Mouse (Mus musculus): ENCODE measurements at regions not wholly inside any gene's neighbourhood (a gene's known extent, or its start where the extent isn't known, plus 50 kb on each side); places are given as distances from the start of the nearest gene placed in this dataset.

GRCm38 (mm10) chrX:42332906-42333305, 156.6 kb upstream of the Tex13c2 start:
- Histone ChIP-seq H3K9ac (no peak overlapping the region), H3K27ac (no peak overlapping the region), H3K4me3 (no peak overlapping the region), H3K36me3 (no peaks in the 10 kb centered on the region), H3K27me3 (no peaks in the 10 kb centered on the region), H3K9me3 (no peaks in the 10 kb centered on the region), H3K4me1 (no peaks in the 10 kb centered on the region), H3K4me2 (replicated peaks) (no peak overlapping the region)
- WGBS = 78% methylated on average over 7 of the region's 7 CpGs
- ATAC-seq (ENCODE audit: insufficient number of reproducible peaks, insufficient read depth, low FRiP score, low TSS enrichment) = no peak

GRCm38 (mm10) chrX:42333631-42334030, 155.9 kb upstream of the Tex13c2 start:
- H3K4me3 ChIP-seq = no peak overlapping the region
- H3K4me2 ChIP-seq (replicated peaks) = no peak overlapping the region
- no peaks in the 10 kb centered on the region for H3K36me3 ChIP-seq
- no peak overlapping the region for H3K9ac ChIP-seq
- ATAC-seq (ENCODE audit: insufficient number of reproducible peaks, insufficient read depth, low FRiP score, low TSS enrichment) = no peak
- no peaks in the 10 kb centered on the region for H3K27me3 ChIP-seq
- 67% methylated on average over 4 of the region's 4 CpGs for WGBS
- no peak overlapping the region for H3K27ac ChIP-seq
- no peaks in the 10 kb centered on the region for H3K4me1 ChIP-seq
- no peaks in the 10 kb centered on the region for H3K9me3 ChIP-seq

- Histone ChIP-seq H3K9ac (no peak overlapping the region), H3K9me3 (no peaks in the 10 kb centered on the region), H3K27me3 (no peaks in the 10 kb centered on the region), H3K27ac (no peak overlapping the region), H3K4me2 (replicated peaks) (no peak overlapping the region), H3K36me3 (no peaks in the 10 kb centered on the region), H3K4me1 (no peaks in the 10 kb centered on the region), H3K4me3 (no peak overlapping the region)
- WGBS = 90% methylated on average over 2 of the region's 2 CpGs
- no peak for ATAC-seq (ENCODE audit: insufficient number of reproducible peaks, insufficient read depth, low FRiP score, low TSS enrichment)
These were observed 154.7 kb upstream of the Tex13c2 start for GRCm38 (mm10) chrX:42334794-42335193.

- Histone ChIP-seq H3K27ac (no peak overlapping the region), H3K9ac (no peak overlapping the region), H3K27me3 (no peaks in the 10 kb centered on the region), H3K4me1 (no peaks in the 10 kb centered on the region), H3K4me2 (replicated peaks) (no peak overlapping the region), H3K36me3 (no peaks in the 10 kb centered on the region), H3K4me3 (no peak overlapping the region), H3K9me3 (no peaks in the 10 kb centered on the region)
- no peak for ATAC-seq (ENCODE audit: insufficient number of reproducible peaks, insufficient read depth, low FRiP score, low TSS enrichment)
- WGBS = 77% methylated on average over 3 of the region's 3 CpGs
These were observed 152.7 kb upstream of the Tex13c2 start for GRCm38 (mm10) chrX:42336772-42337171.

GRCm38 (mm10) chrX:42342362-42342761, 147.1 kb upstream of the Tex13c2 start:
- Histone ChIP-seq H3K9ac (no peak overlapping the region), H3K9me3 (no peaks in the 10 kb centered on the region), H3K4me3 (no peak overlapping the region), H3K27ac (no peak overlapping the region), H3K36me3 (no peaks in the 10 kb centered on the region), H3K4me2 (replicated peaks) (no peak overlapping the region), H3K4me1 (no peaks in the 10 kb centered on the region), H3K27me3 (no peaks in the 10 kb centered on the region)
- ATAC-seq (ENCODE audit: insufficient number of reproducible peaks, insufficient read depth, low FRiP score, low TSS enrichment) = no peak
- WGBS = 49% methylated on average over 7 of the region's 7 CpGs

- ATAC-seq (ENCODE audit: insufficient number of reproducible peaks, insufficient read depth, low FRiP score, low TSS enrichment) = no peak
- no peaks in the 10 kb centered on the region for H3K27me3 ChIP-seq
- H3K4me2 ChIP-seq (replicated peaks) = 0 out of 2 replicates have a peak overlapping the region, but pooled peaks have one; percentile 22
- 18% methylated on average over 16 of the region's 16 CpGs for WGBS
- no peak overlapping the region for H3K27ac ChIP-seq
- no peaks in the 10 kb centered on the region for H3K36me3 ChIP-seq
- no peak overlapping the region for H3K4me3 ChIP-seq
- H3K9ac ChIP-seq = no peak overlapping the region
- no peaks in the 10 kb centered on the region for H3K4me1 ChIP-seq
- no peaks in the 10 kb centered on the region for H3K9me3 ChIP-seq
These were observed 146.3 kb upstream of the Tex13c2 start for GRCm38 (mm10) chrX:42342951-42343879.

GRCm38 (mm10) chrX:42352610-42353254, 136.8 kb upstream of the Tex13c2 start:
- no peak overlapping the region for H3K4me3 ChIP-seq
- 72% methylated on average over 5 of the region's 5 CpGs for WGBS

GRCm38 (mm10) chrX:42359381-42360172, 129.9 kb upstream of the Tex13c2 start:
- Histone ChIP-seq H3K27ac (no peak overlapping the region), H3K9me3 (no peaks in the 10 kb centered on the region), H3K36me3 (no peaks in the 10 kb centered on the region), H3K4me3 (no peak overlapping the region), H3K27me3 (no peaks in the 10 kb centered on the region), H3K9ac (no peak overlapping the region), H3K4me2 (replicated peaks) (peak overlapping the region; percentile 47), H3K4me1 (no peaks in the 10 kb centered on the region)
- no peak for ATAC-seq (ENCODE audit: insufficient number of reproducible peaks, insufficient read depth, low FRiP score, low TSS enrichment)
- WGBS = 28% methylated on average over 10 of the region's 12 CpGs

More at GRCm38 (mm10) chrX:42352610-42353254, 136.8 kb upstream of the Tex13c2 start:
- H3K27me3 ChIP-seq = no peaks in the 10 kb centered on the region
- H3K27ac ChIP-seq = no peak overlapping the region
- no peak overlapping the region for H3K4me2 ChIP-seq (replicated peaks)
- H3K36me3 ChIP-seq = no peaks in the 10 kb centered on the region
- no peak for ATAC-seq (ENCODE audit: insufficient number of reproducible peaks, insufficient read depth, low FRiP score, low TSS enrichment)
- no peaks in the 10 kb centered on the region for H3K4me1 ChIP-seq
- H3K9ac ChIP-seq = no peak overlapping the region
- H3K9me3 ChIP-seq = no peaks in the 10 kb centered on the region

- Histone ChIP-seq H3K4me1 (no peaks in the 10 kb centered on the region), H3K9me3 (no peaks in the 10 kb centered on the region), H3K27me3 (no peaks in the 10 kb centered on the region), H3K4me2 (replicated peaks) (peak overlapping the region; percentile 47), H3K36me3 (no peaks in the 10 kb centered on the region), H3K4me3 (peak overlapping the region; percentile 22), H3K9ac (no peak overlapping the region), H3K27ac (no peak overlapping the region)
- ATAC-seq (ENCODE audit: insufficient number of reproducible peaks, insufficient read depth, low FRiP score, low TSS enrichment) = no peak
- WGBS = 24% methylated on average over 15 of the region's 15 CpGs
These were observed 129.1 kb upstream of the Tex13c2 start for GRCm38 (mm10) chrX:42360173-42360931.

GRCm38 (mm10) chrX:42360973-42361372, 128.5 kb upstream of the Tex13c2 start:
- no peak for ATAC-seq (ENCODE audit: insufficient number of reproducible peaks, insufficient read depth, low FRiP score, low TSS enrichment)
- WGBS = 16% methylated on average over 6 of the region's 6 CpGs
- no peak overlapping the region for H3K9ac ChIP-seq
- no peaks in the 10 kb centered on the region for H3K36me3 ChIP-seq
- no peaks in the 10 kb centered on the region for H3K9me3 ChIP-seq
- no peak overlapping the region for H3K27ac ChIP-seq
- peak overlapping the region; percentile 22; the same call in 1 of the 2 replicates for H3K4me3 ChIP-seq
- peak overlapping the region; percentile 47 for H3K4me2 ChIP-seq (replicated peaks)
- H3K4me1 ChIP-seq = no peaks in the 10 kb centered on the region
- no peaks in the 10 kb centered on the region for H3K27me3 ChIP-seq
